Mouse (Mus musculus) small intestine, adult 2 months (tissue): Measurements from ENCODE around the gene Daglb.

Experiments
- CTCF ChIP-seq: fragments of 200-500 bp; IDR thresholded peaks from 2 replicates; pipeline ENCODE4 v1.5.1; 2012; ENCODE audit warnings: low read depth, mild to moderate bottlenecking, control low read depth, inconsistent platforms, low read length, moderate library complexity, mixed read lengths; ENCODE audit not compliant: insufficient replicate concordance, insufficient read length; ENCODE audit errors: extremely low read depth
- POLR2A ChIP-seq: fragments of 200-500 bp; IDR thresholded peaks from 2 replicates; pipeline ENCODE4 v1.6.1; 2012; ENCODE audit warnings: low read depth, mild to moderate bottlenecking, control low read depth, inconsistent platforms, low read length, moderate library complexity

- no peak for TF ChIP-seq POLR2A
- TF ChIP-seq CTCF: no peak
These were observed 53.7 kb downstream of the Daglb start for GRCm38 (mm10) chr5:143518045-143518591.
